Mouse (Mus musculus) E14TG2a.4 (cell line): ENCODE measurements around the gene Med13.

Experiments
- CTCF ChIP-seq: conservative IDR thresholded peaks from 2 replicates; pipeline ENCODE4 v1.5.1; 2014; ENCODE audit warnings: low read length
- NANOG ChIP-seq: IDR thresholded peaks from 2 replicates; pipeline ENCODE4 v1.6.1; 2014; ENCODE audit warnings: borderline replicate concordance, low read length, mixed read lengths
- POU5F1 ChIP-seq: IDR thresholded peaks from 2 replicates; pipeline ENCODE4 v1.6.1; 2014; ENCODE audit warnings: low read length, borderline replicate concordance

DNA sequence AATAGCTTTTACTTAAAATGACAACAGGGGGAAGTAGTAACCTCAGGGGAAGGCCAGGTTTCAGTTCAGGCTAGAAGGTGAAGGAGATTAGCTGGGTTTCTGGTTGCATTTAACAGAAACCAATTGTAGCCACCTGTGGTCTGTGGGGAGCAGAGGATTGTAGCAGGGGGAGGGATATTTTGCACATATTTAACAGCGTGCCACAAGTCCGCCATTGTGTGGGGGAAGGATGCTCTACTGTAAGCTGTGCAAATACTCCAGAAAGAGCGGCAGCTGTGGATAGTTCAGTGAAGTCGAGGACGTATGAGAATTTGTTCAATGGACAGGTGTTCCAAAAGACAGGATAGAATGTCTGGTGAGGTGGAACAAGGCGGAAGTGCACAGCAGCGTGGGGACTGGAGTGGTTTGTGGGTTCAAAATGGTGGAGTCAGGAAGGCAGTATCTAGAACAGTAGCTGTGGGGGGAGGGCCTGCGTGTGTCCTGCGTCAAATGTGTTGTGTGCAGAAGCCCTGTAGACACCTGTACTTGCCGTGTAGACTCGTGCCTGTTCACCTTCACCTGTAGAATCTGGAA is 28.4 kb upstream of the Med13 start:
- TF ChIP-seq CTCF, result no peak
- no peak for TF ChIP-seq NANOG
- TF ChIP-seq POU5F1, result no peak
